Mouse (Mus musculus) embryonic facial prominence, embryonic 15.5 days (tissue): ENCODE results near the gene Dicer1. TPM values are rescaled to one million over a fixed set of nuclear protein-coding genes. Genes with fewer than 3 reads are reported as not detected.
A peak's percentile ranks its signal among the peaks of the same experiment; 100 is the strongest.
"Not testable (repeated sequence)": the region's sequence is repeated elsewhere in the genome, so short reads cannot be mapped to it uniquely, and the experiment has no call there.

ENCODE experiments used
- ATAC-seq: fragments of 200-750 bp; cut with Nextera tagmentation; 2 replicates; pipeline ENCODE4 v1.8.0; 2017; ENCODE audit warnings: low read depth, moderate TSS enrichment; ENCODE audit not compliant: insufficient number of reproducible peaks, low FRiP score, low TSS enrichment
- H3K27ac ChIP-seq: fragments of 300-500 bp; sonication (generic); replicated peaks from 2 replicates; pipeline ENCODE4 v1.5.1; 2015; ENCODE audit warnings: mild to moderate bottlenecking, inconsistent platforms
- H3K27me3 ChIP-seq: fragments of 300-500 bp; sonication (generic); 2 replicates; pipeline ENCODE4 v1.6.1; 2015; ENCODE audit warnings: inconsistent platforms
- H3K36me3 ChIP-seq: fragments of 300-500 bp; sonication (generic); 2 replicates; pipeline ENCODE4 v1.6.1; 2015; ENCODE audit warnings: mild to moderate bottlenecking, inconsistent platforms
- H3K4me1 ChIP-seq: fragments of 300-500 bp; sonication (generic); 2 replicates; pipeline ENCODE4 v1.6.1; 2015; ENCODE audit warnings: inconsistent platforms
- H3K4me2 ChIP-seq: fragments of 300-500 bp; sonication (generic); replicated peaks from 2 replicates; pipeline ENCODE4 v1.6.1; 2015; ENCODE audit warnings: mild to moderate bottlenecking, inconsistent platforms
- H3K4me3 ChIP-seq: fragments of 300-500 bp; sonication (generic); replicated peaks from 2 replicates; pipeline ENCODE4 v1.5.1; 2015; ENCODE audit warnings: mild to moderate bottlenecking, inconsistent platforms
- H3K9ac ChIP-seq: fragments of 300-500 bp; sonication (generic); 2 replicates; pipeline ENCODE4 v1.6.1; 2015; ENCODE audit warnings: inconsistent platforms
- H3K9me3 ChIP-seq: fragments of 300-500 bp; sonication (generic); replicated peaks from 2 replicates; pipeline ENCODE4 v1.6.1; 2016; ENCODE audit warnings: inconsistent platforms
- WGBS: fragments of 180-500 bp; shearing (Covaris S2); methylation state at CpG from one replicate; pipeline ENCODE4 v1.1.7; 2015; 5-methylcytosine and 5-hydroxymethylcytosine counted together
- polyA plus RNA-seq: library from polyadenylated mRNA; unstranded; fragments of >200 nt; fragmentation: Nextera tagmentation; extraction: Ambion mirVana; gene quantifications from 2 replicates; pipeline ENCODE4 v1.2.1, GENCODE M21; 2015

Gene Dicer1
- polyA plus RNA-seq, 1 experiment from 2014 or later: 32.8 TPM

- no peak overlapping the region for H3K9ac ChIP-seq
- H3K4me1 ChIP-seq: peaks cover 24% of the 10 kb centered on the region
- H3K27ac ChIP-seq: no peak overlapping the region
- WGBS: 66% methylated on average over 12 of the region's 12 CpGs
- no peak overlapping the region for H3K4me3 ChIP-seq
- no peak overlapping the region for H3K4me2 ChIP-seq
- H3K9me3 ChIP-seq: no peaks in the 10 kb centered on the region
- H3K36me3 ChIP-seq: peaks cover 7% of the 10 kb centered on the region
- no peaks in the 10 kb centered on the region for H3K27me3 ChIP-seq
- no peak for ATAC-seq
Observed at GRCm38 (mm10) chr12:104740841-104741787, 10.6 kb downstream of the Dicer1 start.

GRCm38 (mm10) chr12:104738931-104739330, 12.8 kb downstream of the Dicer1 start:
- Histone ChIP-seq H3K36me3 (peaks cover 15% of the 10 kb centered on the region), H3K27ac (no peak overlapping the region), H3K4me3 (no peak overlapping the region), H3K9ac (no peak overlapping the region), H3K4me1 (peaks cover 24% of the 10 kb centered on the region), H3K4me2 (no peak overlapping the region), H3K27me3 (no peaks in the 10 kb centered on the region), H3K9me3 (no peaks in the 10 kb centered on the region)
- no peak for ATAC-seq
- WGBS: 55% methylated on average over 3 of the region's 3 CpGs

- H3K27ac ChIP-seq: no peak overlapping the region
- WGBS: 83% methylated on average over 9 of the region's 9 CpGs
- H3K4me1 ChIP-seq: peaks cover 24% of the 10 kb centered on the region
- no peaks in the 10 kb centered on the region for H3K9me3 ChIP-seq
- no peak overlapping the region for H3K4me2 ChIP-seq
- no peak overlapping the region for H3K9ac ChIP-seq
- ATAC-seq: no peak
- H3K36me3 ChIP-seq: peaks cover 15% of the 10 kb centered on the region
- no peak overlapping the region for H3K4me3 ChIP-seq
- H3K27me3 ChIP-seq: no peaks in the 10 kb centered on the region
Observed at GRCm38 (mm10) chr12:104738446-104738845, 13.3 kb downstream of the Dicer1 start.

GRCm38 (mm10) chr12:104737666-104738065, 14.1 kb downstream of the Dicer1 start:
- Histone ChIP-seq H3K9me3 (no peaks in the 10 kb centered on the region), H3K27ac (no peak overlapping the region), H3K4me2 (no peak overlapping the region), H3K4me1 (peaks cover 18% of the 10 kb centered on the region), H3K36me3 (peaks cover 15% of the 10 kb centered on the region), H3K4me3 (no peak overlapping the region), H3K9ac (no peak overlapping the region), H3K27me3 (no peaks in the 10 kb centered on the region)
- no peak for ATAC-seq
- 91% methylated on average over 10 of the region's 10 CpGs for WGBS

- Histone ChIP-seq H3K27ac (no peak overlapping the region), H3K9ac (no peak overlapping the region), H3K4me2 (no peak overlapping the region), H3K36me3 (peaks cover 25% of the 10 kb centered on the region), H3K9me3 (no peaks in the 10 kb centered on the region), H3K27me3 (no peaks in the 10 kb centered on the region), H3K4me3 (no peak overlapping the region), H3K4me1 (peaks cover 7% of the 10 kb centered on the region; the same call in 1 of the 2 replicates)
- WGBS: 59% methylated on average over 3 of the region's 3 CpGs
- ATAC-seq: no peak
Observed at GRCm38 (mm10) chr12:104735993-104736395, 15.8 kb downstream of the Dicer1 start.

- Histone ChIP-seq H3K36me3 (peaks cover 48% of the 10 kb centered on the region), H3K4me1 (no peaks in the 10 kb centered on the region), H3K9me3 (no peaks in the 10 kb centered on the region), H3K4me2 (no peak overlapping the region), H3K27ac (no peak overlapping the region), H3K4me3 (no peak overlapping the region), H3K9ac (no peak overlapping the region), H3K27me3 (no peaks in the 10 kb centered on the region)
- no peak for ATAC-seq
Observed at GRCm38 (mm10) chr12:104733165-104733564, 18.6 kb downstream of the Dicer1 start.

- no peaks in the 10 kb centered on the region for H3K4me1 ChIP-seq
- H3K27me3 ChIP-seq: no peaks in the 10 kb centered on the region
- H3K4me3 ChIP-seq: no peak overlapping the region
- 75% methylated on average over 3 of the region's 3 CpGs for WGBS
- H3K9ac ChIP-seq: no peak overlapping the region
- no peak for ATAC-seq
- no peaks in the 10 kb centered on the region for H3K9me3 ChIP-seq
- no peak overlapping the region for H3K4me2 ChIP-seq
- H3K36me3 ChIP-seq: peaks cover 54% of the 10 kb centered on the region
- H3K27ac ChIP-seq: no peak overlapping the region
Observed at GRCm38 (mm10) chr12:104731782-104732181, 20.0 kb downstream of the Dicer1 start.

- not testable (repeated sequence) for H3K27ac ChIP-seq, H3K4me3 ChIP-seq, H3K4me2 ChIP-seq, H3K4me1 ChIP-seq, H3K9ac ChIP-seq, H3K27me3 ChIP-seq, ATAC-seq, H3K9me3 ChIP-seq
- 61% methylated on average over 2 of the region's 2 CpGs for WGBS
- peaks cover 74% of the 10 kb centered on the region for H3K36me3 ChIP-seq
Observed at GRCm38 (mm10) chr12:104726436-104726835, 25.3 kb downstream of the Dicer1 start.

GRCm38 (mm10) chr12:104722056-104722455, 29.7 kb downstream of the Dicer1 start:
- Histone ChIP-seq H3K27me3 (no peaks in the 10 kb centered on the region), H3K27ac (no peak overlapping the region), H3K9me3 (no peaks in the 10 kb centered on the region), H3K4me1 (peaks cover 9% of the 10 kb centered on the region; the same call in 1 of the 2 replicates), H3K4me2 (no peak overlapping the region), H3K9ac (no peak overlapping the region), H3K4me3 (no peak overlapping the region), H3K36me3 (peaks cover 50% of the 10 kb centered on the region)
- ATAC-seq: no peak
- 93% methylated on average over 10 of the region's 10 CpGs for WGBS

GRCm38 (mm10) chr12:104721011-104721410, 30.7 kb downstream of the Dicer1 start:
- no peak for ATAC-seq
- Histone ChIP-seq H3K4me3 (no peak overlapping the region), H3K27me3 (no peaks in the 10 kb centered on the region), H3K4me2 (no peak overlapping the region), H3K36me3 (peaks cover 46% of the 10 kb centered on the region), H3K9me3 (no peaks in the 10 kb centered on the region), H3K4me1 (peaks cover 9% of the 10 kb centered on the region; the same call in 1 of the 2 replicates), H3K9ac (no peak overlapping the region), H3K27ac (no peak overlapping the region)
- WGBS: 51% methylated on average over 3 of the region's 3 CpGs

GRCm38 (mm10) chr12:104718956-104719355, 32.8 kb downstream of the Dicer1 start:
- ATAC-seq: peak; percentile 67; the same call in 1 of the 2 replicates
- Histone ChIP-seq H3K4me2 (no peak overlapping the region), H3K27ac (no peak overlapping the region), H3K4me1 (peaks cover 9% of the 10 kb centered on the region; the same call in 1 of the 2 replicates), H3K9me3 (no peaks in the 10 kb centered on the region), H3K27me3 (no peaks in the 10 kb centered on the region), H3K9ac (no peak overlapping the region), H3K36me3 (peaks cover 51% of the 10 kb centered on the region), H3K4me3 (no peak overlapping the region)
- 72% methylated on average over 5 of the region's 5 CpGs for WGBS
